Mouse (Mus musculus) cortical plate, adult 2 months (tissue): Measurements from ENCODE around the gene Asb14. TPM values are rescaled to one million over a fixed set of nuclear protein-coding genes. Genes with fewer than 3 reads are reported as not detected.
"Not testable (repeated sequence)": the region's sequence is repeated elsewhere in the genome, so short reads cannot be mapped to it uniquely, and the experiment has no call there.

ENCODE experiments used
- H3K27ac ChIP-seq: fragments of 200-500 bp; 2 replicates; pipeline ENCODE4 v1.5.1; 2012; ENCODE audit warnings: low read length, control low read depth, inconsistent platforms; ENCODE audit not compliant: insufficient read depth
- H3K4me1 ChIP-seq: fragments of 200-500 bp; 2 replicates; pipeline ENCODE4 v1.6.1; 2011; ENCODE audit warnings: low read length; ENCODE audit not compliant: control insufficient read depth, insufficient read depth
- H3K4me3 ChIP-seq: fragments of 200-500 bp; 2 replicates; pipeline ENCODE4 v1.5.1; 2011; ENCODE audit warnings: mild to moderate bottlenecking, low read length, control low read depth; ENCODE audit not compliant: insufficient read depth
- CTCF ChIP-seq: fragments of 200-500 bp; IDR thresholded peaks from 2 replicates; pipeline ENCODE4 v1.5.1; 2011; ENCODE audit warnings: mild to moderate bottlenecking, control low read depth, low read length; ENCODE audit not compliant: insufficient read depth; ENCODE audit errors: extremely low read depth
- POLR2A ChIP-seq: fragments of 200-500 bp; IDR thresholded peaks from 2 replicates; pipeline ENCODE4 v1.6.1; 2011; ENCODE audit warnings: mild to moderate bottlenecking, low read length, control low read depth; ENCODE audit not compliant: insufficient read depth; ENCODE audit errors: extremely low read depth
- polyA plus RNA-seq: library from polyadenylated mRNA; depleted of rRNA; stranded (reverse); fragments of >200 nt; gene quantifications from 2 replicates; pipeline ENCODE4 v1.2.3, GENCODE M21; 2012

Gene Asb14
- polyA plus RNA-seq, 1 experiment: 0.31 TPM

- Histone ChIP-seq H3K27ac (no peak overlapping the region), H3K4me1 (no peaks in the 10 kb centered on the region), H3K4me3 (no peak overlapping the region)
- TF ChIP-seq CTCF: no peak
- TF ChIP-seq POLR2A: no peak
Measured at GRCm38 (mm10) chr14:26890777-26891176, 3.6 kb upstream of the Asb14 start.

- no peak overlapping the region for H3K27ac ChIP-seq
- H3K4me3 ChIP-seq: no peak overlapping the region
- TF ChIP-seq POLR2A (no peak), CTCF (no peak)
- H3K4me1 ChIP-seq: peaks cover 2% of the 10 kb centered on the region
Measured at GRCm38 (mm10) chr14:26899490-26899889, 5.1 kb downstream of the Asb14 start.

- Histone ChIP-seq H3K4me3 (no peak overlapping the region), H3K4me1 (peaks cover 2% of the 10 kb centered on the region), H3K27ac (no peak overlapping the region)
- TF ChIP-seq CTCF (no peak), POLR2A (no peak)
Measured at GRCm38 (mm10) chr14:26900893-26901292, 6.5 kb downstream of the Asb14 start.

GRCm38 (mm10) chr14:26907401-26907800 is 13.0 kb downstream of the Asb14 start:
- H3K4me1 ChIP-seq: no peaks in the 10 kb centered on the region
- no peak overlapping the region for H3K27ac ChIP-seq
- H3K4me3 ChIP-seq: no peak overlapping the region
- TF ChIP-seq POLR2A (no peak), CTCF (no peak)

- H3K4me1 ChIP-seq, H3K27ac ChIP-seq, H3K4me3 ChIP-seq: not testable (repeated sequence)
Measured at GRCm38 (mm10) chr14:26910461-26910860, 16.1 kb downstream of the Asb14 start.

- H3K27ac ChIP-seq: no peak overlapping the region
- H3K4me1 ChIP-seq: peaks cover 2% of the 10 kb centered on the region
- TF ChIP-seq CTCF (no peak), POLR2A (no peak)
- no peak overlapping the region for H3K4me3 ChIP-seq
Measured at GRCm38 (mm10) chr14:26911201-26911600, 16.8 kb downstream of the Asb14 start.

- H3K27ac ChIP-seq: no peak overlapping the region
- peaks cover 2% of the 10 kb centered on the region for H3K4me1 ChIP-seq
- TF ChIP-seq POLR2A: no peak
- TF ChIP-seq CTCF: no peak
- no peak overlapping the region for H3K4me3 ChIP-seq
Measured at GRCm38 (mm10) chr14:26911826-26912225, 17.5 kb downstream of the Asb14 start.

- TF ChIP-seq POLR2A (no peak), CTCF (no peak)
- Histone ChIP-seq H3K27ac (no peak overlapping the region), H3K4me1 (peaks cover 2% of the 10 kb centered on the region), H3K4me3 (no peak overlapping the region)
Measured at GRCm38 (mm10) chr14:26913681-26914268, 19.4 kb downstream of the Asb14 start.

GRCm38 (mm10) chr14:26919310-26919709 is 25.0 kb downstream of the Asb14 start:
- TF ChIP-seq POLR2A: no peak
- no peak overlapping the region for H3K27ac ChIP-seq
- no peaks in the 10 kb centered on the region for H3K4me1 ChIP-seq
- no peak overlapping the region for H3K4me3 ChIP-seq

GRCm38 (mm10) chr14:26923702-26924421 is 29.5 kb downstream of the Asb14 start:
- no peaks in the 10 kb centered on the region for H3K4me1 ChIP-seq
- TF ChIP-seq CTCF (no peak), POLR2A (no peak)

GRCm38 (mm10) chr14:26934891-26935290 is 40.5 kb downstream of the Asb14 start:
- TF ChIP-seq POLR2A (no peak), CTCF (no peak)
- Histone ChIP-seq H3K27ac (no peak overlapping the region), H3K4me1 (no peaks in the 10 kb centered on the region), H3K4me3 (no peak overlapping the region)

More at GRCm38 (mm10) chr14:26923702-26924421, 29.5 kb downstream of the Asb14 start:
- H3K4me3 ChIP-seq: no peak overlapping the region
- no peak overlapping the region for H3K27ac ChIP-seq

GRCm38 (mm10) chr14:26935558-26935957 is 41.2 kb downstream of the Asb14 start:
- Histone ChIP-seq H3K27ac (no peak overlapping the region), H3K4me3 (no peak overlapping the region), H3K4me1 (no peaks in the 10 kb centered on the region)
- TF ChIP-seq CTCF (no peak), POLR2A (no peak)

- H3K4me1 ChIP-seq, H3K4me3 ChIP-seq: not testable (repeated sequence)
Measured at GRCm38 (mm10) chr14:26956139-26956538, 61.8 kb downstream of the Asb14 start.

More at GRCm38 (mm10) chr14:26956139-26956538, 61.8 kb downstream of the Asb14 start:
- not testable (repeated sequence) for H3K27ac ChIP-seq
